Mouse (Mus musculus) thymus, adult 2 months (tissue): ENCODE results near the gene Chid1.

Experiments used
- CTCF ChIP-seq: fragments of 200-500 bp; IDR thresholded peaks from 2 replicates; pipeline ENCODE4 v1.5.1; 2012; ENCODE audit warnings: mild to moderate bottlenecking, control low read depth, low read length, moderate library complexity, borderline replicate concordance; ENCODE audit not compliant: control insufficient read depth, poor library complexity, insufficient read depth; ENCODE audit errors: extremely low read depth
- POLR2A ChIP-seq: fragments of 200-500 bp; IDR thresholded peaks from 2 replicates; pipeline ENCODE4 v1.6.1; 2012; ENCODE audit warnings: mild to moderate bottlenecking, low read length, control low read depth, moderate library complexity; ENCODE audit not compliant: control insufficient read depth, poor library complexity, insufficient read depth; ENCODE audit errors: extremely low read depth

DNA sequence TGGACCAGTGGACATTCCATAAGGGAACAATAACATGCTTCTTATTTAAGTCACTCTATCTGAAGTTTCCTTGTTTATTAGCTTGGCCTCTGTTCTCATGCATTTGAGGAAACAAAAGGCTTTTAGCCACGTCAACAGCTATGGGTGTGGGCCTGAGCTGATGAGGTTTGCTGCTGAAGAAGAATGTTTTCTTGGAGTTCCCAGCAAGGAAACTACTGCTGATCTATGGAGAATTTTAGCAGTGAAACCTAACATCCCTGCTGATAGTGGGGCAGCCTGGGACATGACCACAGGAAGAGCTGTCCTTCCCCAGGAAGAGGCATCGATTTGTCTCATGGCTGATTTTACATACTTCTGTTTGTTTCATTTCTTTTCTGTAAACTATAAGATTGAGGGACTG, 10.8 kb upstream of the Chid1 start:
- TF ChIP-seq CTCF (no peak), POLR2A (no peak)
